Mouse (Mus musculus) E14TG2a.4 (cell line): ENCODE results near the gene Gm9045.
"Not testable (repeated sequence)": the region's sequence is repeated elsewhere in the genome, so short reads cannot be mapped to it uniquely, and the experiment has no call there.

ENCODE experiments used
- CTCF ChIP-seq: conservative IDR thresholded peaks from 2 replicates; pipeline ENCODE4 v1.5.1; 2014; ENCODE audit warnings: low read length
- NANOG ChIP-seq: IDR thresholded peaks from 2 replicates; pipeline ENCODE4 v1.6.1; 2014; ENCODE audit warnings: borderline replicate concordance, low read length, mixed read lengths
- POU5F1 ChIP-seq: IDR thresholded peaks from 2 replicates; pipeline ENCODE4 v1.6.1; 2014; ENCODE audit warnings: low read length, borderline replicate concordance

DNA sequence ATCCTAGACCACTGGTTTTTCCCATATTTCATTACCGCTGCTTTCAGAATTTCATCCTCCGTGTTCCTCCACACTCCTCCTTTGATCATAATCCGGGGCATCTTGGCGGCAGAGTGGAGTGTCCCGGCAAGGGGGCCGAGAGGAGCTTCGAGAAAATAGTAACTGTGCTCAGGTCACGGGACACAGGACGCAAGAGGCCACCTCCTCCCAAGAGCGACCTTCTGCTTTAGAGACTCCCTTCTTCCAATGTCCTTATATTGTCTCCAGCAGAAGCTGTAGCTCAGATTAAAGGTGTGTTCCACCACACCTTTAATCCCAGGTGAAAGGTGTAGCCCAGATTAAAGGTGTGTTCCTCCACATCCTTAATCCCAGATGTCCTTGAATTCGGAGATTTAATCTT lies 16.4 kb upstream of the Gm9045 start, which contains the start of gene Gm9049:
- not testable (repeated sequence) for TF ChIP-seq CTCF, NANOG, POU5F1
